Mouse (Mus musculus): ENCODE results near the gene Map3k13.

DNA sequence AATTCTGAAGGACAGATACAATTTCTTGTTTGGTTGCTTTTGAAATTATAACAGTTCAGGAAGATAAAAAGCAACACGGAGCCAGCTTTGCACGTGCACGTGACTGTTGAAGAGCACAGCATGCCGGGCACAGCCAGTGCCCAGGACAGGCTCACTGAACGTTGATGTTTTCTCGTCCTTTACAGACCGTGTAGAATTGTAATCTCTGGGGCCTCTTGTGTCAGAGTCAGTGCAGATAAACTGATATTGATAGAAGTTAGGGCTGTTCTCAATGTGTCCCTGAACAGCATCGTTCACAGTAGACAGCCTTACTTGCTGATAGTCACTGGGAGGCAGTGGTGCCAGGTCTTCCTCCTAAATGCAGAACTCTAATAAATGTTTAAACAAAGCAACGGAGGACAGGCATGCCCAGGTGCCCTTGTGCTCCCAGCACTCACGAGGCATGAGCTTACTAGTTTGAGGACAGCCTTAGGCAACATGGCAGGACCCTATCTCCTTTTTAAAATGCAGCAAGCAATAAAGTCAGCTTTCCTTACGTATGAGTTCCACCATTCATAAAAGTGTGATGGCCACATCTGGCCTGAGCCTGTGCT, 71.9 kb downstream of the Map3k13 start:
- TF ChIP-seq POLR2A (IDR thresholded peaks at IDR 0.05; ENCODE audit: borderline replicate concordance, insufficient read depth, low read length) (no peak), CTCF (IDR thresholded peaks at IDR 0.05; ENCODE audit: borderline replicate concordance, insufficient read depth, low read depth, low read length) (no peak)
